Mouse (Mus musculus): ENCODE results near the gene Slc29a4. TPM values are rescaled to one million over a fixed set of nuclear protein-coding genes. Genes with fewer than 3 reads are reported as not detected.

Gene Slc29a4
- 1.5 and 2.3 TPM in 2 replicates for polyA plus RNA-seq (2015; fragmentation: Nextera tagmentation; extraction: Ambion mirVana)

DNA sequence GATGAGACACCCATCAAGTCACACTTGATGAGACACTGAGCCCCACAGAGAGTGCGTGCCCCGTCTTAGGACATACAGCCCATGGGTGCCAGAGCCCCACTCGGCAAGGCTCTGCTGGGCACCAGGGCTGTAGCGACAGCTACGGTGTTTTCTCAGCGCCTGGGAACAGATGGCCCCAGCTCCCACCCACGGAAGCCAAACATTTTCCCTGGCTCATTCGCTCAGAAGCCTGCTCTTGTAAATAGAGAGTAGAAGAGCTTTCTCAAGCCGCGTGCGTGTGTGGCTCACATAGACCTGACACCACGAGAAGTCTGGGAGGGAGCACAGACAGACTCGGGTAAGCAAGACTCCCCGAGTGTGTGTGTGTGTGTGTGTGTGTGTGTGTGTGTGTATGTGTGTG is at the start of gene Slc29a4:
TSS of gene Slc29a4 (plus strand) at position 265 of the 400 bp plus-strand sequence.
- H3K4me2 ChIP-seq (replicated peaks; ENCODE audit: low read depth) = no peak within 1 kb of the TSS
- H3K36me3 ChIP-seq (ENCODE audit: control insufficient read depth, insufficient read depth, low read length) = no peaks in the 10 kb centered on the region
- TF ChIP-seq CTCF (IDR thresholded peaks at IDR 0.05; ENCODE audit: low read depth) (no peak), EP300 (optimal IDR thresholded peaks at IDR 0.05) (no peak)
- DNase-seq (ENCODE audit: low spot score) (no peak), ATAC-seq (ENCODE audit: low FRiP score, low TSS enrichment) (peak; percentile 50)
- H3K4me1 ChIP-seq (replicated peaks; ENCODE audit: control insufficient read depth, insufficient read depth) = no peaks in the 10 kb centered on the region
- 27% methylated on average over 14 of the region's 14 CpGs for WGBS
- H3K9me3 ChIP-seq (ENCODE audit: control insufficient read depth, low read length) = no peaks in the 10 kb centered on the region
- H3K27ac ChIP-seq (replicated peaks) = no peak within 1 kb of the TSS
- no peaks in the 10 kb centered on the region for H3K27me3 ChIP-seq (ENCODE audit: control insufficient read depth, insufficient read depth, low read length)
- H3K4me3 ChIP-seq (ENCODE audit: low read depth, low read length) = no peak within 1 kb of the TSS
- no peak within 1 kb of the TSS for H3K9ac ChIP-seq (ENCODE audit: low read length)

DNA sequence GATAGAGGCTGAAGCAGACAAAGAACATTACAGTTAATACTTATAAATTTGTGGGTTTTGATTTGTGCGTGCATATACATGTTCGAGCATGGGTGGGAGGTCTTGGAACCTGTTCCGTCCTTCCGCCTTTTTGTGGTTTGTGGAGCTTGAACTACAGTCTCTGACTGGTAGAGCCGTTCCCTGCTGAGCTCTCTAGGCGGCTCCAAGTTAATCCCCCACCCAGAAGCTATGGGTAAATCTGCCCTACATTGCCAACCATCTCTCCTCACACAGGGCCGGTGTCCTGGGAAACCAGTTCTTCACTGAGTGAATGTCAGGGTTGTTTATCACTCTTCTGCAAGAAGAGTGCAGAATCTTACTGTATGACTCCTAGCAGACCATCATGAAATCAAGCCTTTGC is 44.1 kb upstream of the Slc29a4 start:
- H3K4me2 ChIP-seq (replicated peaks; ENCODE audit: low read depth) = no peak overlapping the region
- ATAC-seq (ENCODE audit: low FRiP score, low TSS enrichment) = no peak
- H3K27ac ChIP-seq (replicated peaks) = peak overlapping the region; percentile 13; the same call in 1 of the 2 replicates
- no peak for DNase-seq (ENCODE audit: low spot score)
- H3K4me1 ChIP-seq (replicated peaks; ENCODE audit: control insufficient read depth, insufficient read depth) = peaks cover 2% of the 10 kb centered on the region; the same call in 1 of the 2 replicates
- no peak overlapping the region for H3K9ac ChIP-seq (ENCODE audit: low read length)
- H3K36me3 ChIP-seq (ENCODE audit: control insufficient read depth, insufficient read depth, low read length) = no peaks in the 10 kb centered on the region
- WGBS = 56% methylated on average over 7 of the region's 7 CpGs
- no peaks in the 10 kb centered on the region for H3K9me3 ChIP-seq (ENCODE audit: control insufficient read depth, low read length)
- H3K4me3 ChIP-seq (ENCODE audit: low read depth, low read length) = no peak overlapping the region
- H3K27me3 ChIP-seq (ENCODE audit: control insufficient read depth, insufficient read depth, low read length) = no peaks in the 10 kb centered on the region
- TF ChIP-seq EP300 (optimal IDR thresholded peaks at IDR 0.05) = no peak
- no peak for TF ChIP-seq CTCF (IDR thresholded peaks at IDR 0.05; ENCODE audit: low read depth)

DNA sequence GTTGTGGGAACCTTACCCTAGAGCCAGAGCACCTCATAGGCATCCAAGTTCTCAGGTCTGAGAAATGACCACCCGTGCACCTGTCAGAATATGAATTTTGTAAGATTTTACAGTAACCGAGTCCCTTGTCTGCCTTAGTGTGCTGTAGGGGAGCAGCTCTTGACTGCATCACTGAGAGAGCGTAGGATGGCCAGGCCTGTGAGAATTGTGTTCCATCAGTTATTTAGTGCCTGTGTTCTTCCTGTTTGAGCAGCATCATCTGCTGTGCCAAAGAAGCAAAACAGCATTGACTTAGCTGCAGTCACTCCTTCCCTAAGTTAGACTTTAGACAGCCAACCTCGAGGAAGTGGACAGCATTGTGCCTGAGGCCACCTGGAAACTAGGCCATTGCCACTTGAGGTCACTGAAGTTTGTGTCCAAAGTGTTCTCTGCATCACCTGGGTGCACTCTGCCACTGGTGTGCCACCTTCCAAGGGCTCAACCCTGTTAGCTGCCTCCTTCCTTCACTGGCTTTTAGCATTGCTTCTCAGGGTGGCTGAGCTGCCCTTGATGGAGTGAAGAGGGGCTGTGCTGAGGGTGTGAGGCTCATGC is 42.8 kb upstream of the Slc29a4 start:
- H3K27me3 ChIP-seq (ENCODE audit: control insufficient read depth, insufficient read depth, low read length) = no peaks in the 10 kb centered on the region
- TF ChIP-seq CTCF (IDR thresholded peaks at IDR 0.05; ENCODE audit: low read depth) (no peak), EP300 (optimal IDR thresholded peaks at IDR 0.05) (no peak)
- no peak overlapping the region for H3K27ac ChIP-seq (replicated peaks)
- no peaks in the 10 kb centered on the region for H3K36me3 ChIP-seq (ENCODE audit: control insufficient read depth, insufficient read depth, low read length)
- no peak overlapping the region for H3K4me3 ChIP-seq (ENCODE audit: low read depth, low read length)
- ATAC-seq (ENCODE audit: low FRiP score, low TSS enrichment) (peak; percentile 43), DNase-seq (ENCODE audit: low spot score) (no peak)
- peaks cover 2% of the 10 kb centered on the region; the same call in 1 of the 2 replicates for H3K4me1 ChIP-seq (replicated peaks; ENCODE audit: control insufficient read depth, insufficient read depth)
- no peaks in the 10 kb centered on the region for H3K9me3 ChIP-seq (ENCODE audit: control insufficient read depth, low read length)
- 84% methylated on average over 4 of the region's 4 CpGs for WGBS
- H3K4me2 ChIP-seq (replicated peaks; ENCODE audit: low read depth) = no peak overlapping the region
- H3K9ac ChIP-seq (ENCODE audit: low read length) = no peak overlapping the region

DNA sequence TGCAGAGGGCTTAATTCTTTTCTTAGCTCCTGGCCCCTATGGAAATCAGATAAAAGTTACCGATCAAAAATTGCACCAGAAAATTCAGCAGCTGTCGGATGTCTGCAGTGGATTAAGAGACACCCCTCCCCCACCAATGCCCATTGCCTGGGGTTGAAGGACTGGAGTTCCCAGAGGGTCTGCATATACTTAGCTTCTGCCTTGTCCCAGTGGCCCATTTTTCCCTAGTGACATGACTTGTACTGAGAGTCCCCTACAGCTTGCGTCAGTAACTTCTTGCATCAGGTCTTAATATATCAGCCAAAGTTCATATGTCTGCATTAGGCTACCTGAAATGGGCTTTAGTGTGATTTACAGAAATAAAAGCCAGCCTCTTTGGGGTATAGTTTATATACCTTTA is 41.9 kb upstream of the Slc29a4 start:
- 51% methylated on average over 3 of the region's 3 CpGs for WGBS
- H3K4me2 ChIP-seq (replicated peaks; ENCODE audit: low read depth) = no peak overlapping the region
- TF ChIP-seq EP300 (optimal IDR thresholded peaks at IDR 0.05) (no peak), CTCF (IDR thresholded peaks at IDR 0.05; ENCODE audit: low read depth) (no peak)
- ATAC-seq (ENCODE audit: low FRiP score, low TSS enrichment) = no peak
- H3K4me3 ChIP-seq (ENCODE audit: low read depth, low read length) = no peak overlapping the region
- H3K36me3 ChIP-seq (ENCODE audit: control insufficient read depth, insufficient read depth, low read length) = no peaks in the 10 kb centered on the region
- peaks cover 2% of the 10 kb centered on the region; the same call in 1 of the 2 replicates for H3K4me1 ChIP-seq (replicated peaks; ENCODE audit: control insufficient read depth, insufficient read depth)
- H3K9ac ChIP-seq (ENCODE audit: low read length) = no peak overlapping the region
- no peaks in the 10 kb centered on the region for H3K27me3 ChIP-seq (ENCODE audit: control insufficient read depth, insufficient read depth, low read length)
- DNase-seq (ENCODE audit: low spot score) = no peak
- no peaks in the 10 kb centered on the region for H3K9me3 ChIP-seq (ENCODE audit: control insufficient read depth, low read length)
- H3K27ac ChIP-seq (replicated peaks) = no peak overlapping the region

- no peaks in the 10 kb centered on the region for H3K27me3 ChIP-seq (ENCODE audit: control insufficient read depth, insufficient read depth, low read length)
- no peak overlapping the region for H3K9ac ChIP-seq (ENCODE audit: low read length)
- DNase-seq (ENCODE audit: low spot score) (peak; percentile 74), ATAC-seq (ENCODE audit: low FRiP score, low TSS enrichment) (peak; percentile 92)
- no peak overlapping the region for H3K4me3 ChIP-seq (ENCODE audit: low read depth, low read length)
- H3K4me2 ChIP-seq (replicated peaks; ENCODE audit: low read depth) = no peak overlapping the region
- H3K27ac ChIP-seq (replicated peaks) = no peak overlapping the region
- no peaks in the 10 kb centered on the region for H3K9me3 ChIP-seq (ENCODE audit: control insufficient read depth, low read length)
- 59% methylated on average over 6 of the region's 6 CpGs for WGBS
- H3K4me1 ChIP-seq (replicated peaks; ENCODE audit: control insufficient read depth, insufficient read depth) = peaks cover 2% of the 10 kb centered on the region; the same call in 1 of the 2 replicates
- H3K36me3 ChIP-seq (ENCODE audit: control insufficient read depth, insufficient read depth, low read length) = peaks cover under 1% of the 10 kb centered on the region; the same call in 1 of the 2 replicates
- TF ChIP-seq EP300 (optimal IDR thresholded peaks at IDR 0.05) (no peak), CTCF (IDR thresholded peaks at IDR 0.05; ENCODE audit: low read depth) (no peak)
Observed at GRCm38 (mm10) chr5:142650794-142651497, 41.4 kb upstream of the Slc29a4 start.

GRCm38 (mm10) chr5:142652266-142652665 is 40.0 kb upstream of the Slc29a4 start:
- TF ChIP-seq CTCF (IDR thresholded peaks at IDR 0.05; ENCODE audit: low read depth) (no peak), EP300 (optimal IDR thresholded peaks at IDR 0.05) (no peak)

More at GRCm38 (mm10) chr5:142652266-142652665, 40.0 kb upstream of the Slc29a4 start:
- Histone ChIP-seq H3K9ac (ENCODE audit: low read length) (no peak overlapping the region), H3K4me3 (ENCODE audit: low read depth, low read length) (no peak overlapping the region), H3K36me3 (ENCODE audit: control insufficient read depth, insufficient read depth, low read length) (peaks cover 10% of the 10 kb centered on the region; the same call in 1 of the 2 replicates), H3K27ac (replicated peaks) (no peak overlapping the region), H3K9me3 (ENCODE audit: control insufficient read depth, low read length) (no peaks in the 10 kb centered on the region), H3K27me3 (ENCODE audit: control insufficient read depth, insufficient read depth, low read length) (no peaks in the 10 kb centered on the region), H3K4me1 (replicated peaks; ENCODE audit: control insufficient read depth, insufficient read depth) (peaks cover 2% of the 10 kb centered on the region; the same call in 1 of the 2 replicates), H3K4me2 (replicated peaks; ENCODE audit: low read depth) (no peak overlapping the region)
- ATAC-seq (ENCODE audit: low FRiP score, low TSS enrichment) (no peak), DNase-seq (ENCODE audit: low spot score) (no peak)
- WGBS = 68% methylated on average over 4 of the region's 4 CpGs
